Mouse (Mus musculus): ENCODE measurements at regions not wholly inside any gene's neighbourhood (a gene's known extent, or its start where the extent isn't known, plus 50 kb on each side); places are given as distances from the start of the nearest gene placed in this dataset.
A peak's percentile ranks its signal among the peaks of the same experiment; 100 is the strongest.

DNA sequence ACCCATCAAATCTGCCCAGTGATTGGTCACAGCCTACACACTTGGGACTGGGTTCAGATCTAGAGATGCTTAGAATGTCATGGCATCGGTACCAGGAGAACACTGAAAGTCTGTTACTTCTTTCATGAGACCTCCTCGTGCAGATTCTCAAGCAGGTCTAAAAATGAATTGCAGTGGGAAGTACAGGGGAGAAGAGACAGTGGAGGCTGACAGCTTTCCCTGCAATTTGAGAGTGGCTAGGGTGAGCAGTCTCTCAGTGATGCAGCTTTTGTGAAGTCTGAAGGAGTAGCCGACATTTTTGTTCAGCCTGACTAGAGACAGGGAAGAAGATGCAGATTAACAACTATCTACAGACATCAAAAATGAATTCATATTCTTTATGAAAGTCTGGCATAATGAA, 112.5 kb downstream of the Fam198b start:
- no peak for DNase-seq

DNA sequence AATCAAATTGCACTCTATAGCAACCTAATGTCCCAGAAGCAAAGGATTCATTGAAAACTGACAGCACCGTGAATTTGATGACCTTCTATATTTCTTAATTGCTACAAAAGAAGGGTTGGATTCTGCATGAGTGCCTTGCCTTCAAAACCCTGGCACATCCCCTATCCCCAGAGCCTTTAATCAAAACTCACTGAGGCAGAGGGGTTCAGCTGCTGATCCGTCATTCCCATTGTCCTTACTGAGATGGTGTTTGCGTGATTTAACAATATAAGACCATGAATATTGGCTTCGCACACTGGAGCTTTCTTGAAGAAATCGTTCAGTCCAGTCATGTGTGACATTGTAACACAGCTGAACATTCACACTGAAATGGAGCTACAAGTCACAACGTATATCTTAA, 118.0 kb downstream of the Fam198b start:
- DNase-seq = no peak

GRCm38 (mm10) chr3:80003300-80004090, 119.2 kb downstream of the Fam198b start:
- DNase-seq = no peak

GRCm38 (mm10) chr3:80004556-80004955, 120.2 kb downstream of the Fam198b start:
- no peak for DNase-seq

- no peak for DNase-seq
These were observed 120.6 kb downstream of the Fam198b start for GRCm38 (mm10) chr3:80004966-80005365.

GRCm38 (mm10) chr3:80005371-80005770, 121.0 kb downstream of the Fam198b start:
- DNase-seq = no peak

GRCm38 (mm10) chr3:80006263-80006662, 121.9 kb downstream of the Fam198b start:
- no peak for DNase-seq

DNA sequence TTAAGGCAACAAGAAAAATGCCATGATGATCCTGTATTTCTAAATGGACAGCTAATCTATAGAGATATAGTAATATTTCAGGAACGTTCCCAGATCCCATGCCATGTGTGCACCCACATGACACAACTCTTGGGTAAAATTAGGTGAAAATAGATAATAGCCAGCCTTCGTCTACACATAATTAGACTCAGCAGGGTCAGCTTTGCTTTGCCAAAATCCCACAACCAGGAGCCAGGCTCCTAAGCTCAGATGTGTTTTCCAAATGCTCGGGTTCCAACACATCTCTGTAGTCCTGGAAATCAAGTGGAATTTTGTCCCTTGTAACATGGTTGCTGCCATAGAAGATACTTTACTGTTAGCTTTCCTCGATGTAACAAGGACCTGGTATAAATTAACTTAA, 122.7 kb downstream of the Fam198b start:
- no peak for DNase-seq

DNA sequence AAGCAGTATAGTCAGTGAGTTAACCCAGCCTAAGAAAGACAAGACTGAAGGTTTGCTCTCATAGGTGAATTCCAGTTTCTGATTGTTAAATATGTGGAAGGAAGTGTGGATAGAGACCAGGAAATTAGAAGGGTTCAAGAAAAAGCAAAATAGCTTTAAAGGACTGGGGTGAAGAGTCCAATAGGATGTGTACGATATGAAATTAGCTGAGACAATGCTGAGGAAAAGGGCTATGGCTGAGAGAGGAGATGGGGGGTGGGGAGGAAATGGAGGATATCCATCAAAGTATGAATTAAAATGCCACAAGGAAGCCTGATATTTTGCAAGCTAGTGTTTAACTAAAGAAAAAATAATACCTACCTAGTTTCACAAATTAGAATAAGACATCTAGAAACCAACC, 124.9 kb downstream of the Fam198b start:
- no peak for DNase-seq

DNA sequence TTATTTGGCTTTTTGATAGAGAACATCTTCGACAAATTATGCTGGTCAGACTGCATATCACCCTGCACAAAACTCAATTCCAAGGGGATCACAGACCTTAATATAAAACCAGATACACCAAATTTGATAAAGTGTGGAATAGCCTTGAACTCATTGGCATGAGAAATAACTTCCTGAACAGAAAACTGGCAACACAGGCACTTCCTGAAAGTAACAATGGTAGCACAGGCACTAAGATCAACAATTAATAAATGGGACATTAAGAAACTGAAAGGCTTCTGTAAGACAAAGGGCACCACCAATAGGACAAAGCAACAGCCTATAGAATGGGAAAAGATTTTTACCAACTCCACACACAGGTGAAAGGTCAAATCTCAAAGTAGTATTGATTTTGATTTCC, 141.5 kb downstream of the Fam198b start:
- DNase-seq = no peak

- no peak for DNase-seq
These were observed 148.7 kb downstream of the Fam198b start for GRCm38 (mm10) chr3:80033071-80033470.

DNA sequence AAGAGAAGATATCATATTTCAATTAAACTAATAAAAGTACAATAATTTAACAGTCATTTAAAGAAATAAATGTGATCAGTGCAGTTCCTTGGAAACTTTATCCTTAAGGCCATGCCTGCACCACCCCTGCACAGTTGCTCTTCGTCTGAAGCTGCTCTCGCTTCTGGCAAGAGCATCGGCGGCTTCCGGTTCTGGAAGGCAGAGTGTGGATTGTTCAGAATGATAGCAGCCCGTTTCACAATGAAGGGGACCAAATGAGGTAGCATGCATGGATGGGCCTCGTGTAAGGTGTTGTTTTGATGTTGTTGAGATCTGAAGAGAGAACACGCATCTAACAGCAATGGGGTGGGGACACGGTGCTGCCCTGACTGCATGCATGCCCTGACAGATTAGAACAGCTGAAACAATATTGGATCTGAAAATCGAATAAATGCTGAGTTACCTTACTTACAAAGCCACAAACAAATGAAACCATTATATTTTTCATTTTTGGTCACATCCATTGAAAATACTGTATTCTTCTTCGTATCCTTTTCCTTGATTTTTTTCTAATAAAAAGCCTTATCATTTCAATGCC, 154.3 kb downstream of the Fam198b start:
- DNase-seq = no peak

DNA sequence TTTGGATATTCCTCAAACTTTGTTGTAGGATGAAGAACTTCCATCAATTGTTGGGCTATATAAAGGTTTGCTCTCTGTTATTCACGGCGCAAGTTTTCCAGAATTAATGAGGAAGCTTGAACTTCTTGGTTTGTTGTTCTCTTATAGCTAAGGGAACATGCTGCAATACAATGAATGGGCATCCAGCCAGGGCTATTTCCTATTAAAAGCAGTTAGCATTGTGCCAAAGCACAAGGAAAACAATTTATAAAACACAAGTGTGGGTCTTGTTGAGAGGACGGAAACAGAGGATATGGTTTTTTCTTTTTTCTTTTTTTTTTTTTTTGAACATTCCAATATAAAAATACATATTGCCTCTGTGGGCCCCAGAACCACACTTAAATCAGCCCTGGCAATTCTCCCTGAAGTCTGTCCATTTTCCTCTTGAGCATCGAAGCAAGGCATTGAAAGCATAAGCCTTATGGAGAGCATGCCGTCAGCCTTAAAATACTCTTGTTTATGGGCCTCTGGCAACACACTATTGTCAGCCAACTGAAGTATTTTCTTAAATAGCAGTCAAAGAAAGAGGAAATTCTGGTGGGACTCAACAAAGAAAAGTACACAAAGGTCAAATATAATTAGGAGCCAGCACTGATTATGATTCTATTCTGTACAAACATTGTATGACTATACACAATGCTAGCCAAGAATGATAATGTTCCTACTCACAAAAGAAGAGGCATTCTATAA, 158.6 kb downstream of the Fam198b start:
- no peak for DNase-seq

GRCm38 (mm10) chr3:80049495-80050225, 165.3 kb downstream of the Fam198b start:
- DNase-seq = no peak

DNA sequence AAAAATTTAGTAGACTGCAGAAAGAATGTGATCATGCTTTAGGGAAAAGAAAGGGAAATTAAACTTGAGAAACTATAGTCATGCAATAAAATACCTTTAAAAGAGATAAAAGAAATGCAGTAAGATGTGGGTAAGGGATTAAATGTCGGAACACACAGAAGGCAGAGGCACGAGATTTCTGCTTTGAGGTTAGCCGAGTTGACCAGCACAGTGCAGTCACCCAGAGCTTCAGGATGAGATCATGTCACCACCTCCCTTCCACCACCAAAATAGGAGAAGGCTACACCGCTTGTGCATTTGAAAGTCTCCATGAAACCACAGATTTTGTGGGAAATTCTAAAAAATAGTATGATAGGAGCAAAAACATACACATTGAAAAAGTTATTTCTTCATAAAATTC, 166.6 kb downstream of the Fam198b start:
- DNase-seq = no peak

DNA sequence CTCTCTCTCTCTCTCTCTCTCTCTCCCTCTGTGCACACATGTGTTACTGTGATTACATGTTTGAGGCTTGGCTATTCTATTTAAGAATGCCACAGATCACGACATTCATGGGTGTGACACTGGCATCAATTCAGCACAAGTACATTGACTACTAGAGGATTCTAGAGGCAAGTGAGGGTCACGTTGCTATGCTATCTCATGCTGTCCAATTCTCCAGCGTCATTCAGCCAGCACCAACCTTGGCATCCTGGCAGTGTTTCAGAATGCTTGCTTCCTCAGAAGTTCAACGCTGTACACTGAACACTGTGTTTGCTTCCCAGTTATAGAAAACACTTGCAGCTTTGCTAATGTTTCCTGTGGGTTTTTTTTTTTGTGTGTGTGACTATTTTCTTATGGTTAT, 167.6 kb downstream of the Fam198b start:
- no peak for DNase-seq

- DNase-seq = no peak
These were observed 168.5 kb downstream of the Fam198b start for GRCm38 (mm10) chr3:80052879-80053278.

GRCm38 (mm10) chr3:80053435-80053834, 169.1 kb downstream of the Fam198b start:
- no peak for DNase-seq

GRCm38 (mm10) chr3:80056636-80057350, 172.5 kb downstream of the Fam198b start:
- DNase-seq = no peak

DNA sequence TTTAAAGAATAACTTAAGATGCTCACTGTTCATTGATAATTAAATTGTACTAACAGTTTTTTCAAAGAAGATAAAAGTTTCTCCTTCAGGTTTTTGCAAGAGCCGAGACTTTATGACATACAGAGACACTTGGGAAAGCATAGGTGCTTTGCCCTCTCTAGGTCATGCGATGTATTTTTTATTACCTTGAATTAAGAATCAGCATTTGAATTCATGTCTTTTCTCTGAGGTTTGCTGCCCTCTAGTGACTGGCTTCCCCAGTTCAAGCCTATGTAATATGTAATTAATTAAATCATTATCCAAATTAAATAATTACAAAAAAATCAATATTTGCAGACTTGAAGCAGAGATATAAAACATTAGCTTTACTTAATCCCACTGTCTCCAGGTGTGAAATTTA, 174.4 kb downstream of the Fam198b start:
- peak; percentile 50 for DNase-seq

- DNase-seq = no peak
These were observed 186.4 kb downstream of the Fam198b start for GRCm38 (mm10) chr3:80070726-80071125.

DNA sequence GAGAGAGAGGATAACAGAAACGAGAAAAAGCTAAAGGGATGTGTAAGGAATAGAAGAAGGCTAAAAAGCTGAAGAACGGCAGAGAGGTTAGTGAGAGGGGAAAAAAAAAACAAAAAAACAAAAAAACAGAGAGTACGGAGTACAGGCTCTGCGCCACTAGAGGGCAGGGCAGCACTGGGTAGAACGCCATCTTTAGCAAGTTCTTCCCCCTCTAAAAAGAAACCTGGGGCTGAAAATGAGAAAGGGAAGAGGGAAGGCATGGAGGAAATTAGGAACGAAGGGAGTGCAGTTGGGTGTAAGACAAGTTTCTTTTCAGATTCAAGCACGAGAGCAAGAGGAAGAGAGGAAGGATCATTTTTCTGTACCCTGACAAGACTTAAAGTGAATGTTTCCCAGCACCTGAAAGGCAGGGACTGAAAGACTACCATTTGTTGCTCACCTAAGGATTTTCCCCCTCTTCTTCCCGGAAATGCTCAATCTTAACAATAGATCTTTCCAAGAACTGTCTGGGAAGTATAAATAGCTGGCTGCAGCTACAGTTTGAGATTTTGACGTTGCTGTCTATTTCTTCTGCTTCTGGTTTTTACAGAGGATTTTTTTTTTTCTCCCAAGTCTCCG, 195.6 kb downstream of the Fam198b start:
- DNase-seq = peak; percentile 90

Data from right cerebral cortex, postnatal 4 days (tissue).